Mouse (Mus musculus) ES-E14 (cell line): ENCODE results near the gene Capza1. TPM values are rescaled to one million over a fixed set of nuclear protein-coding genes. Genes with fewer than 3 reads are reported as not detected.

Source experiments
- DNase-seq: peaks from one replicate; pipeline ENCODE4 v3.0.0-alpha.2; 2013; ENCODE audit warnings: low read depth, low spot score
- H3K27ac ChIP-seq: 2 replicates; pipeline ENCODE4 v1.5.1; 2012; ENCODE audit warnings: low read depth, mild to moderate bottlenecking, low read length, moderate library complexity, mixed read lengths; ENCODE audit not compliant: poor library complexity, insufficient read depth, severe bottlenecking
- H3K36me3 ChIP-seq: 2 replicates; pipeline ENCODE4 v1.6.1; 2012; ENCODE audit warnings: mild to moderate bottlenecking, low read length, moderate library complexity, mixed read lengths; ENCODE audit not compliant: control insufficient read depth, poor library complexity, insufficient read depth, severe bottlenecking
- H3K4me1 ChIP-seq, 2 experiments: fragments of 150-350 bp in 1 of 2; sonication (generic) in 1 of 2; 2 replicates each; pipeline ENCODE4 v1.6.1; 2012; ENCODE audit warnings: low read length in 2 of 2, mild to moderate bottlenecking in 1 of 2, mixed read lengths in 1 of 2; ENCODE audit not compliant: control insufficient read depth in 2 of 2, insufficient read depth in 2 of 2, poor library complexity in 1 of 2
- H3K4me3 ChIP-seq, 2 experiments: fragments of 150-350 bp in 1 of 2; sonication (generic) in 1 of 2; 2 replicates each; pipeline ENCODE4 v1.5.1; 2012; ENCODE audit warnings: low read length in 2 of 2, low read depth in 1 of 2, mild to moderate bottlenecking in 1 of 2, mixed read lengths in 1 of 2; ENCODE audit not compliant: insufficient read depth in 1 of 2, poor library complexity in 1 of 2, severe bottlenecking in 1 of 2
- H3K9ac ChIP-seq: 2 replicates; pipeline ENCODE4 v1.6.1; 2012; ENCODE audit warnings: low read depth, mild to moderate bottlenecking, low read length, mixed read lengths; ENCODE audit not compliant: poor library complexity, insufficient read depth, severe bottlenecking
- H3K9me3 ChIP-seq: fragments of 150-350 bp; sonication (generic); 2 replicates; pipeline ENCODE4 v1.6.1; 2012; ENCODE audit warnings: low read depth, mild to moderate bottlenecking, low read length; ENCODE audit not compliant: control insufficient read depth, insufficient read depth
- CHD2 ChIP-seq: IDR thresholded peaks from 2 replicates; pipeline ENCODE4 v1.6.1; 2014; ENCODE audit warnings: mild to moderate bottlenecking, low read depth, low read length, inconsistent platforms
- HCFC1 ChIP-seq: IDR thresholded peaks from 2 replicates; pipeline ENCODE4 v1.6.1; 2012; ENCODE audit warnings: low read length, inconsistent platforms, borderline replicate concordance; ENCODE audit not compliant: insufficient read depth
- MAFK ChIP-seq: IDR thresholded peaks from 2 replicates; pipeline ENCODE4 v1.6.1; 2014; ENCODE audit warnings: mild to moderate bottlenecking, low read depth, low read length, inconsistent platforms; ENCODE audit not compliant: insufficient read depth
- ZC3H11A ChIP-seq: IDR thresholded peaks from 2 replicates; pipeline ENCODE4 v1.6.1; 2012; ENCODE audit warnings: low read depth, mild to moderate bottlenecking, inconsistent platforms, low read length, borderline replicate concordance
- ZNF384 ChIP-seq: IDR thresholded peaks from 2 replicates; pipeline ENCODE4 v1.6.1; 2012; ENCODE audit warnings: low read depth, low read length, inconsistent platforms
- in situ Hi-C, 2 experiments: fragments of 600-800 bp; cut with MboI; formaldehyde crosslinking; loops; one replicate each; pipeline ENCODE4 v1.15.1; 2025; ENCODE audit warnings: low sequenced_read_pairs in 2 of 2, inconsistent platforms in 1 of 2; ENCODE audit not compliant: unreplicated experiment in 2 of 2
- total RNA-seq: library from RNA; depleted of rRNA; stranded (reverse); fragments of 300-350 nt; gene quantifications from 2 replicates; pipeline ENCODE4 v1.2.3, GENCODE M21; 2012

The Capza1 gene
- total RNA-seq, 1 experiment = 59.1 TPM

- DNase-seq = no peak
- Histone ChIP-seq H3K36me3 (peaks cover 20% of the 10 kb centered on the region), H3K9me3 (no peaks in the 10 kb centered on the region), H3K4me1 (peaks cover 13 to 27% of the 10 kb centered on the region in 2 experiments), H3K27ac (no peak overlapping the region), H3K4me3 (peak overlapping the region; percentile 79 to 96), H3K9ac (peak overlapping the region; percentile 76)
- TF ChIP-seq ZC3H11A = no peak
- TF ChIP-seq HCFC1 = no peak
- no peak for TF ChIP-seq MAFK
- TF ChIP-seq CHD2 = no peak
- no peak for TF ChIP-seq ZNF384
- in situ Hi-C loops = no loop called here
These were observed 74.5 kb downstream of the Capza1 start for GRCm38 (mm10) chr3:104789822-104790221.

GRCm38 (mm10) chr3:104789312-104789605, 75.0 kb downstream of the Capza1 start:
- peak overlapping the region; percentile 79 to 96 for H3K4me3 ChIP-seq
- H3K9me3 ChIP-seq = no peaks in the 10 kb centered on the region
- peak overlapping the region; percentile 76 for H3K9ac ChIP-seq
- H3K36me3 ChIP-seq = peaks cover 20% of the 10 kb centered on the region
- in situ Hi-C loops = no loop called here
- H3K27ac ChIP-seq = no peak overlapping the region
- TF ChIP-seq ZC3H11A (no peak), CHD2 (no peak), MAFK (no peak), ZNF384 (no peak), HCFC1 (no peak)
- H3K4me1 ChIP-seq = peaks cover 12 to 31% of the 10 kb centered on the region in 2 experiments
- no peak for DNase-seq

DNA sequence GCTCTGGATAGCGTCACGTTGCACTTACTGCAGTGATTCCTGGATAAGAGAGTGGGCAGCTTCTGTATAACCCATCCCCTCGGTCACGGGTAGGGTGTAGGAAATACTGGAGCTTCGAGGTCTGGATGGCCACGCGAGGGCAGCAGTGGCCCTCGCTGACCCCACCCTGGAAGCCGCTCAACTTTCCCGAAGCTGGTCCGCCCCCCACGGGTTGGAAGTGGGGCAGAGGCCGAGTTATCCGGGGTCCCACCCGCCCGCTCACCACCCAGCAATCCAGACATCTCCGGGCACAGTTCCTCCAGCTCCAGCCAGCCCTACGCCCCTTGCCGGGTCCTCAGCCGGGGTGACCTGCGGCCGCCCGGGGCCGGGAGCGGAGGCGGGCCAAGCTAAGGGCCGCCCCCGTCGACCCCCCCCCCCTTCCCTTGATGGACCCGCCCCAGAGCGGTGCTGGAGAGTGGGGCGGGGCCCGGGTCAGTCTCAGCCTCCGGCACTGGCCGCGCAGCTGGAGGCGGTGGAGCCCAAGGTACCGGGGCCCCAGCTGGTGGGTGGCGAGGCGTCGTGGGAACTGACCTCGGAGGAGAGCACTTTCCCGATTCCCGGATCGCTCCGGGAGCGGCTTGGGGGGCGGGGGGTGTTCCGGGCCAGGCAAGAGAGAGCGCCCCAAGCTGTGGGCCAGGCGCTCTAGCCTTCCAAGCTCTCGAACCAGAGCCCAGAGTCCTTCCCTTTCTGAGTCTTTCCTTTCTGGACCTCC, 75.6 kb downstream of the Capza1 start:
- DNase-seq = no peak
- Histone ChIP-seq H3K36me3 (peaks cover 20% of the 10 kb centered on the region), H3K27ac (no peak overlapping the region), H3K4me3 (peak overlapping the region; percentile 79 to 96), H3K9me3 (no peaks in the 10 kb centered on the region), H3K9ac (peak overlapping the region; percentile 76), H3K4me1 (peaks cover 11 to 28% of the 10 kb centered on the region in 2 experiments)
- in situ Hi-C loops = no loop called here
- TF ChIP-seq ZC3H11A (0 out of 2 replicates have a peak, but pooled peaks have one; percentile 33), CHD2 (no peak)

GRCm38 (mm10) chr3:104788075-104788474, 76.2 kb downstream of the Capza1 start, which contains the start of gene Rhoc:
TSS of gene Rhoc (plus strand) at chr3:104788375.
- peaks cover 20% of the 10 kb centered on the region for H3K36me3 ChIP-seq
- no peak within 1 kb of the TSS for H3K27ac ChIP-seq
- H3K4me1 ChIP-seq = peaks cover 11 to 30% of the 10 kb centered on the region in 2 experiments; a peak in 3 of 4 replicates
- in situ Hi-C loops = no loop called here
- H3K4me3 ChIP-seq = peak within 1 kb of the TSS; percentile 79 to 96
- TF ChIP-seq MAFK (no peak), HCFC1 (no peak), ZNF384 (no peak), CHD2 (no peak), ZC3H11A (no peak)
- DNase-seq = no peak
- peak within 1 kb of the TSS; percentile 76 for H3K9ac ChIP-seq
- H3K9me3 ChIP-seq = no peaks in the 10 kb centered on the region

DNA sequence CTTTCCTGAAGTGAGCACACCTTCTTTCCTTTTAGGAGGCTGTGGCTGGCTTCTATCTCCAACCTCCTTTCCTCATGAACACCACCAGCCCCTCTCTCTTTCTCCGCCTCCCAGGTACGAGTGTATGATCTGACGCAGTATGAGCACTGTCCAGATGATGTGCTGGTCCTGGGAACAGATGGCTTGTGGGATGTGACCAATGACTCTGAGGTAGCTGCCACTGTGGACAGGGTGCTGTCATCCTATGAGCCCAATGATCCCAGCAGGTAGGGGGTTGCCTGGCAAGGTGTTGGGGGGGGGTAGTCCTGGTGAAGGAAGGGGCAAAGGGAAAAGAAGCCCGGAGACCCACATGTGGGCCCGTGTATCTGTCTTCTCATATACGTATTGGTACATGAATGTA, 79.0 kb downstream of the Capza1 start:
- Histone ChIP-seq H3K9me3 (no peaks in the 10 kb centered on the region), H3K27ac (no peak overlapping the region), H3K36me3 (peaks cover 7% of the 10 kb centered on the region), H3K4me3 (no peak overlapping the region), H3K9ac (no peak overlapping the region), H3K4me1 (peaks cover 10 to 26% of the 10 kb centered on the region in 2 experiments)
- TF ChIP-seq ZNF384 (no peak), CHD2 (no peak), MAFK (no peak), HCFC1 (no peak), ZC3H11A (no peak)
- in situ Hi-C loops = no loop called here
- no peak for DNase-seq
